Mouse (Mus musculus) CH12.LX (cell line): Measurements from ENCODE around the gene Epb41l2. TPM values are rescaled to one million over a fixed set of nuclear protein-coding genes. Genes with fewer than 3 reads are reported as not detected.

Experiments used
- DNase-seq: peaks from one replicate; pipeline ENCODE4 v3.0.0-alpha.2; 2013; ENCODE audit errors: extremely low read depth
- H3K27ac ChIP-seq: 2 replicates; pipeline ENCODE4 v1.5.1; 2012; ENCODE audit warnings: low read depth, mild to moderate bottlenecking, control low read depth, moderate library complexity; ENCODE audit not compliant: insufficient read depth
- H3K27me3 ChIP-seq: replicated peaks from 2 replicates; pipeline ENCODE3; 2012; ENCODE audit warnings: inconsistent platforms
- H3K36me3 ChIP-seq, 2 experiments: replicated peaks in 1 of 2; 2 replicates each; pipeline versions ENCODE3 to v1.6.1; 2012; ENCODE audit warnings: inconsistent platforms in 1 of 2, low read length in 1 of 2, mild to moderate bottlenecking in 1 of 2, mixed read lengths in 1 of 2, moderate library complexity in 1 of 2; ENCODE audit not compliant: control insufficient read depth in 1 of 2, insufficient read depth in 1 of 2
- H3K4me1 ChIP-seq, 2 experiments: 2 replicates each; pipeline ENCODE4 v1.6.1; 2012; ENCODE audit warnings: inconsistent platforms in 1 of 2, moderate library complexity in 1 of 2; ENCODE audit not compliant: insufficient read depth in 2 of 2, control insufficient read depth in 1 of 2
- H3K4me2 ChIP-seq: 2 replicates; pipeline ENCODE4 v1.6.1; 2012; ENCODE audit warnings: low read depth, mild to moderate bottlenecking, control low read depth; ENCODE audit not compliant: poor library complexity, insufficient read depth, severe bottlenecking
- H3K4me3 ChIP-seq, 3 experiments: fragments of 150-350 bp in 1 of 3; sonication (generic) in 1 of 3; replicated peaks in 1 of 3; 2 replicates each; pipeline versions ENCODE3 to v1.5.1; 2011 to 2012; ENCODE audit warnings: low read depth in 2 of 3, low read length in 2 of 3, mild to moderate bottlenecking in 2 of 3, moderate library complexity in 2 of 3, control low read depth in 1 of 3, improper control_type of control experiment in 1 of 3, inconsistent platforms in 1 of 3, mixed read lengths in 1 of 3; ENCODE audit not compliant: poor library complexity in 1 of 3
- H3K79me2 ChIP-seq: replicated peaks from 2 replicates; pipeline ENCODE4 v1.6.1; 2012; ENCODE audit warnings: mild to moderate bottlenecking, moderate library complexity; ENCODE audit not compliant: control insufficient read depth, poor library complexity, insufficient read depth, severe bottlenecking; ENCODE audit errors: extremely low read depth
- H3K9ac ChIP-seq: 2 replicates; pipeline ENCODE4 v1.6.1; 2012; ENCODE audit warnings: low read depth, mild to moderate bottlenecking, control low read depth, moderate library complexity; ENCODE audit not compliant: insufficient read depth
- H3K9me3 ChIP-seq: replicated peaks from 2 replicates; pipeline ENCODE3; 2012; ENCODE audit warnings: low read length, inconsistent platforms, mixed read lengths
- CHD1 ChIP-seq: IDR thresholded peaks from 2 replicates; pipeline ENCODE4 v1.6.1; 2012; ENCODE audit warnings: low read depth, low read length, improper control_type of control experiment, inconsistent platforms
- CHD2 ChIP-seq: IDR thresholded peaks from 2 replicates; pipeline ENCODE4 v1.6.1; 2011; ENCODE audit warnings: low read length, improper control_type of control experiment
- CTCF ChIP-seq, 2 experiments: IDR thresholded peaks in 1 of 2; conservative IDR thresholded peaks in 1 of 2; 2 replicates each; pipeline ENCODE4 v1.5.1; 2011 to 2012; ENCODE audit warnings: low read depth in 2 of 2, low read length in 2 of 2, improper control_type of control experiment in 1 of 2, inconsistent platforms in 1 of 2, mild to moderate bottlenecking in 1 of 2, moderate library complexity in 1 of 2
- ELF1 ChIP-seq: IDR thresholded peaks from 2 replicates; pipeline ENCODE4 v1.6.1; 2014; ENCODE audit warnings: low read depth, mild to moderate bottlenecking, inconsistent platforms, low read length, improper control_type of control experiment
- ETS1 ChIP-seq: conservative IDR thresholded peaks from 2 replicates; pipeline ENCODE4 v1.6.1; 2012; ENCODE audit warnings: low read depth, mild to moderate bottlenecking, inconsistent platforms, low read length, improper control_type of control experiment, moderate library complexity
- GABPA ChIP-seq: IDR thresholded peaks from 2 replicates; pipeline ENCODE4 v1.6.1; 2012; ENCODE audit warnings: low read depth, low read length, improper control_type of control experiment, inconsistent platforms; ENCODE audit not compliant: insufficient replicate concordance
- JUN ChIP-seq: IDR thresholded peaks from 2 replicates; pipeline ENCODE4 v1.6.1; 2011; ENCODE audit warnings: low read depth, mild to moderate bottlenecking, low read length, improper control_type of control experiment, moderate library complexity; ENCODE audit not compliant: insufficient read depth
- JUND ChIP-seq: conservative IDR thresholded peaks from 2 replicates; pipeline ENCODE4 v1.6.1; 2011; ENCODE audit warnings: low read depth, low read length, improper control_type of control experiment
- KAT2A ChIP-seq: IDR thresholded peaks from 2 replicates; pipeline ENCODE4 v1.6.1; 2012; ENCODE audit warnings: low read length, improper control_type of control experiment, inconsistent platforms; ENCODE audit not compliant: insufficient replicate concordance
- MAFK ChIP-seq: IDR thresholded peaks from 2 replicates; pipeline ENCODE4 v1.6.1; 2011; ENCODE audit warnings: low read length, improper control_type of control experiment; ENCODE audit not compliant: insufficient replicate concordance
- MAX ChIP-seq: IDR thresholded peaks from 2 replicates; pipeline ENCODE4 v1.6.1; 2011; ENCODE audit warnings: low read length, improper control_type of control experiment
- MAZ ChIP-seq: IDR thresholded peaks from 2 replicates; pipeline ENCODE4 v1.6.1; 2012; ENCODE audit warnings: low read depth, mild to moderate bottlenecking, inconsistent platforms, low read length, improper control_type of control experiment, moderate library complexity
- MEF2A ChIP-seq: IDR thresholded peaks from 2 replicates; pipeline ENCODE4 v1.6.1; 2014; ENCODE audit warnings: low read depth, mild to moderate bottlenecking, inconsistent platforms, low read length, improper control_type of control experiment, borderline replicate concordance
- MXI1 ChIP-seq: IDR thresholded peaks from 2 replicates; pipeline ENCODE4 v1.6.1; 2011; ENCODE audit warnings: mild to moderate bottlenecking, low read depth, low read length, improper control_type of control experiment
- MYC ChIP-seq: IDR thresholded peaks from 2 replicates; pipeline ENCODE4 v1.6.1; 2011; ENCODE audit warnings: low read depth, mild to moderate bottlenecking, improper control_type of control experiment, low read length
- NELFE ChIP-seq: IDR thresholded peaks from 2 replicates; pipeline ENCODE4 v1.6.1; 2011; ENCODE audit warnings: low read depth, low read length, improper control_type of control experiment
- NRF1 ChIP-seq: IDR thresholded peaks from 2 replicates; pipeline ENCODE4 v1.6.1; 2014; ENCODE audit warnings: low read depth, mild to moderate bottlenecking, inconsistent platforms, low read length, improper control_type of control experiment, moderate library complexity
- POLR2A ChIP-seq: IDR thresholded peaks from 2 replicates; pipeline ENCODE4 v1.6.1; 2011; ENCODE audit warnings: low read depth, mild to moderate bottlenecking, improper control_type of control experiment, low read length
- POLR2AphosphoS2 ChIP-seq: IDR thresholded peaks from 2 replicates; pipeline ENCODE4 v1.6.1; 2011; ENCODE audit warnings: low read depth, low read length, improper control_type of control experiment
- RAD21 ChIP-seq: IDR thresholded peaks from 2 replicates; pipeline ENCODE4 v1.6.1; 2011; ENCODE audit warnings: low read depth, mild to moderate bottlenecking, low read length, improper control_type of control experiment, moderate library complexity
- SIN3A ChIP-seq: IDR thresholded peaks from 2 replicates; pipeline ENCODE4 v1.6.1; 2012; ENCODE audit warnings: low read length, improper control_type of control experiment, inconsistent platforms
- TBP ChIP-seq: conservative IDR thresholded peaks from 2 replicates; pipeline ENCODE4 v1.6.1; 2011; ENCODE audit warnings: low read depth, low read length, improper control_type of control experiment
- TCF12 ChIP-seq: IDR thresholded peaks from 2 replicates; pipeline ENCODE4 v1.6.1; 2014; ENCODE audit warnings: low read depth, mild to moderate bottlenecking, inconsistent platforms, low read length, improper control_type of control experiment
- UBTF ChIP-seq: IDR thresholded peaks from 2 replicates; pipeline ENCODE4 v1.6.1; 2012; ENCODE audit warnings: low read depth, mild to moderate bottlenecking, inconsistent platforms, low read length, improper control_type of control experiment, moderate library complexity
- USF1 ChIP-seq: IDR thresholded peaks from 2 replicates; pipeline ENCODE4 v1.6.1; 2014; ENCODE audit warnings: low read depth, mild to moderate bottlenecking, inconsistent platforms, low read length, improper control_type of control experiment
- USF2 ChIP-seq: conservative IDR thresholded peaks from 2 replicates; pipeline ENCODE4 v1.6.1; 2011; ENCODE audit warnings: low read depth, low read length, improper control_type of control experiment
- ZC3H11A ChIP-seq: IDR thresholded peaks from 2 replicates; pipeline ENCODE4 v1.6.1; 2012; ENCODE audit warnings: low read depth, mild to moderate bottlenecking, inconsistent platforms, low read length, improper control_type of control experiment
- ZKSCAN1 ChIP-seq: IDR thresholded peaks from 2 replicates; pipeline ENCODE4 v1.6.1; 2012; ENCODE audit warnings: low read depth, inconsistent platforms, low read length, improper control_type of control experiment, borderline replicate concordance
- ZNF384 ChIP-seq: IDR thresholded peaks from 2 replicates; pipeline ENCODE4 v1.6.1; 2012; ENCODE audit warnings: low read depth, low read length, improper control_type of control experiment, inconsistent platforms
- dilution Hi-C: fragments of 300-500 bp; cut with MboI; formaldehyde crosslinking; loops from 2 replicates; pipeline ENCODE4 v1.14.3; 2020; ENCODE audit warnings: low sequenced_read_pairs; ENCODE audit not compliant: extremely low pct_unique_long_range_greater_than_20kb, extremely low pct_ligation_motif_present
- in situ Hi-C: fragments of 300-500 bp; cut with MboI; formaldehyde crosslinking; loops from 3 replicates; pipeline ENCODE4 v1.14.3; 2019; ENCODE audit warnings: low sequenced_read_pairs, low pct_ligation_motif_present, low pct_unique_long_range_greater_than_20kb, mixed read lengths
- polyA plus RNA-seq: library from polyadenylated mRNA; unstranded; fragments of >175 nt; gene quantifications from 2 replicates; pipeline ENCODE4 v1.2.1, GENCODE M21; 2012; ENCODE audit warnings: low read depth; ENCODE audit not compliant: insufficient read length
- total RNA-seq, 2 experiments: library from RNA; depleted of rRNA; stranded (reverse); fragments of 300-350 nt in 1 of 2; fragments of >200 nt in 1 of 2; gene quantifications; 2 replicates each; pipeline ENCODE4 v1.2.3; 2012 to 2014

Epb41l2 gene
- total and polyA plus RNA-seq, 3 experiments: 24.3 to 71.2 (median 28.4) TPM

- dilution Hi-C loops (no loop called here), in situ Hi-C loops (loop anchor here (5.0 kb wide), 1 partner anchor 126 kb away; no protein-coding TSS in a partner anchor)
- Histone ChIP-seq H3K9me3 (no peaks in the 10 kb centered on the region), H3K4me1 (peaks cover 18 to 94% of the 10 kb centered on the region in 2 experiments), H3K4me3 (no peak overlapping the region), H3K27ac (no peak overlapping the region), H3K9ac (no peak overlapping the region), H3K27me3 (no peaks in the 10 kb centered on the region), H3K79me2 (no peaks in the 10 kb centered on the region), H3K36me3 (peaks cover 0 to 3% of the 10 kb centered on the region in 2 experiments), H3K4me2 (no peak overlapping the region)
- no peak for DNase-seq
- TF ChIP-seq JUND: no peak
- TF ChIP-seq USF2: no peak
- no peak for TF ChIP-seq GABPA
- TF ChIP-seq ZC3H11A: no peak
- TF ChIP-seq JUN: no peak
- TF ChIP-seq ZNF384: no peak
- no peak for TF ChIP-seq ZKSCAN1
- no peak for TF ChIP-seq NELFE
- no peak for TF ChIP-seq MAZ
These were observed 43.3 kb downstream of the Epb41l2 start for GRCm38 (mm10) chr10:25402886-25403285.

GRCm38 (mm10) chr10:25403813-25404701 is 44.5 kb downstream of the Epb41l2 start:
- H3K4me2 ChIP-seq: peak overlapping the region; percentile 25
- no peak overlapping the region for H3K27ac ChIP-seq
- peak overlapping the region; percentile 33 for H3K9ac ChIP-seq
- in situ Hi-C loops: loop anchor here (5.0 kb wide), 1 partner anchor 127 kb away; no protein-coding TSS in a partner anchor
- DNase-seq: peak; percentile 65
- H3K79me2 ChIP-seq: no peaks in the 10 kb centered on the region
- dilution Hi-C loops: no loop called here
- H3K4me1 ChIP-seq: peaks cover 18 to 98% of the 10 kb centered on the region in 2 experiments
- H3K36me3 ChIP-seq: peaks cover 0 to 11% of the 10 kb centered on the region in 2 experiments
- H3K27me3 ChIP-seq: no peaks in the 10 kb centered on the region
- no peaks in the 10 kb centered on the region for H3K9me3 ChIP-seq
- no peak overlapping the region for H3K4me3 ChIP-seq
- TF ChIP-seq UBTF: no peak
- TF ChIP-seq POLR2A: no peak
- no peak for TF ChIP-seq RAD21
- no peak for TF ChIP-seq JUND
- no peak for TF ChIP-seq SIN3A
- no peak; the same call in 1 of the 2 replicates for TF ChIP-seq ETS1
- TF ChIP-seq POLR2AphosphoS2: no peak
- TF ChIP-seq CHD1: no peak
- no peak for TF ChIP-seq ZKSCAN1
- TF ChIP-seq ELF1: 0 out of 2 replicates have a peak, but pooled peaks have one; percentile 21
- no peak for TF ChIP-seq MAZ
- no peak for TF ChIP-seq MXI1
- no peak for TF ChIP-seq USF2
- no peak for TF ChIP-seq CTCF (conservative IDR thresholded peaks at IDR 0.05 in 1 of 2, IDR thresholded peaks at IDR 0.05 in 1 of 2; ENCODE audit: low read depth in 2 of 2, low read length in 2 of 2)
- peak; percentile 80; the same call in 1 of the 2 replicates for TF ChIP-seq MYC
- no peak for TF ChIP-seq CHD2
- no peak for TF ChIP-seq JUN
- no peak for TF ChIP-seq NRF1
- no peak for TF ChIP-seq GABPA
- TF ChIP-seq MAFK: no peak
- no peak for TF ChIP-seq TCF12
- TF ChIP-seq USF1: no peak
- TF ChIP-seq ZC3H11A: no peak
- no peak for TF ChIP-seq MEF2A
- TF ChIP-seq KAT2A: no peak
- TF ChIP-seq TBP: no peak
- TF ChIP-seq ZNF384: peak; percentile 73
- TF ChIP-seq MAX: no peak; the same call in 1 of the 2 replicates
